Mouse (Mus musculus) thymus, adult 2 months (tissue): ENCODE results near the gene Prpsap1.

Experiments used
- CTCF ChIP-seq: fragments of 200-500 bp; IDR thresholded peaks from 2 replicates; pipeline ENCODE4 v1.5.1; 2012; ENCODE audit warnings: mild to moderate bottlenecking, control low read depth, low read length, moderate library complexity, borderline replicate concordance; ENCODE audit not compliant: control insufficient read depth, poor library complexity, insufficient read depth; ENCODE audit errors: extremely low read depth
- POLR2A ChIP-seq: fragments of 200-500 bp; IDR thresholded peaks from 2 replicates; pipeline ENCODE4 v1.6.1; 2012; ENCODE audit warnings: mild to moderate bottlenecking, low read length, control low read depth, moderate library complexity; ENCODE audit not compliant: control insufficient read depth, poor library complexity, insufficient read depth; ENCODE audit errors: extremely low read depth

GRCm38 (mm10) chr11:116439269-116440240 is 54.4 kb downstream of the Prpsap1 start:
- TF ChIP-seq CTCF (0 out of 2 replicates have a peak, but pooled peaks have one; percentile 18), POLR2A (no peak)
